Mouse (Mus musculus) ovary, postnatal 14 days (tissue): ENCODE measurements around the gene Sytl2.
A peak's percentile ranks its signal among the peaks of the same experiment; 100 is the strongest.

ENCODE experiments used
- DNase-seq: peaks from one replicate; pipeline ENCODE4 v3.0.0; 2022; ENCODE audit warnings: low spot score

Gene Sytl2

DNA sequence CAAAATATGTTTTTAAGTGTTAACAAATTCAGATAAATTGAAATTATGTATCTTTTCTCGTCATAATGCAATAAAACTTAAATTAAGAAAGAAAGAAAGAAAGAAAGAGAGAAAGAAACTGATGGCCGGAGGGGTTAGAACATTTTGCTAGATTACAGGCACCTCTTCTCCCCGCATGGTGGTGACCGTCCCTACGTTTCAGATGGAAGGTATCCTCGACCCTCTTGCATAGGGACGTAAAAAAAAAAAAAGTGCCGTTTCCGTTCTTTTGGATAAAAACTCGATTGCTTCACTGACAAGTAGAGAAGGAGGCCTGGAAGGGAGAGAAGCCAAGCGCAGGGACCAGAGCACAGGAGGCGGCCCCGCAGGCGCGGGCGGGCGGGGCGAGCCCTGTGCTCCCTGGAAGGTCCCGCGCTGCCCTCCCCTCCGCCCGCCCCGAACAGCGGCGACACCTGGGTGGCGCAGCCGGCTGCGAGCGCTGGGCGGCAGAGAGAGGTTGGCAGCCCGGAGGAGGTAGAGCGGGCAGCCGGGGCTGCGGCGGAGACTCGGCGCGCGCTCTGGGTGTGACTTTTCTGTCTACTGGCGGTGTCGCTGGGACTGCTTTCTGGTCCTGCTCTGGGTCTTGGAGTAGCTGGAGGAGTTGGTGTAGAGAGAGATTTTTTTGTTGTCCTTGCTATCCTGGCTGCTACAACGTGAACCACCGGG is at the start of gene Sytl2:
Gene Sytl2, plus strand, starts transcription at position 311 of the 705 bp plus-strand sequence.
- peak; percentile 18 for DNase-seq

GRCm38 (mm10) chr7:90252946-90253345 is 49.1 kb upstream of the Sytl2 start:
- no peak for DNase-seq

GRCm38 (mm10) chr7:90258701-90259100 is 43.4 kb upstream of the Sytl2 start:
- DNase-seq: no peak

DNA sequence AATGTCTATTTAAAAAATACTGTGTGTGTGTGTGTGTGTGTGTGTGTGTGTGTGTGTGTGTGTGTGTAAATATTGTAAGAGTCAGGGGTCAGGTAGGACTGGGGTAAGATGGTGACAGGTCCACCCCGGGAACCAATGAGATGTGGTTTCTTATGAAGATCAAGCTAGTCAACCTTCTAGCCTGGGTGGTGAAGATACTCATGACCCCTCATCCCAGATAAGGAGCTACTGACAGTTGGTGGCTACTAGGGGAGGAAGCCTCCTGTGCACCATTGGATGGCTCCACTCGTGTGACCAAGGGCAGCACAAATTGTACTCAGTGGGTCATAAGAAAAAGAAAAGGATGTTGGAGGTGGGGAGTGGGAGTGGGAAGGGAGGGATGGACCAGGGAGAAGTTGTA is 42.2 kb upstream of the Sytl2 start:
- DNase-seq: no peak

- no peak for DNase-seq
Observed at GRCm38 (mm10) chr7:90261902-90262599, 40.0 kb upstream of the Sytl2 start.

DNA sequence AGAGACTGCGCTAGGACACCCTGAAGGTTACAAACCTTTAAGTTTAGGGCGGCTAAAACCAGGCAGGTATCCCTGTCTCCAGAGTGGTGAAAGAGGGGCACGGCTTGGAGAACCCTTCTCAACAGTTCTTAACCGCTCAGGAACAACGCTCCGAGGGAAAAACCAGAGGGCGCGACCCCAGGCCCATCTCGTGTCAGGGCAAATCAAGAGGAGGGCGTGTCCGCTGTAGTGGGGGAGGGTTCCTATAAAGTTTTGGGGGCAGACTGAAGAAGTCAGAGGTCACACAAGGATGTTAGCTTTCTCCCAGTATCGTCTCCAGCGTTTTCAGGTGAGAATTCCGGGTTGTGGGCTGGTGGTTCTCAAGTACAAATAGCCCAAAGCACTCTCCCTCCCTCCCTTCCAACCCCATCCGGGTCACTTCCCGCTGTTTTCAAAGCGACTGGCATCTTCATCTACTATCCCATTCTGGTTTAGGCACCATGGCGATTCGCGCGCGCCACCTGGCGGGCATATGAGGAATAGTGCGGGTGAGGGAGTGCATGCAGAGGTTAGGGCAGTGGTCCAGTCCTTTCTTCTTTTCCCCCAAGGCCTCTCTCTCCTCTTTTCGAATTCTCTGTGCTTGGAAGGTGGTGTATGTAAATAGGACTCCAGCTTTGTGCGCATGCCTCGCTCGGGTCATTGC is 36.6 kb upstream of the Sytl2 start, which contains the start of gene Ccdc83:
Gene Ccdc83, minus strand, starts transcription at position 489 of the 682 bp plus-strand sequence.
- peak; percentile 75 for DNase-seq

- no peak for DNase-seq
Observed at GRCm38 (mm10) chr7:90270141-90270540, 31.9 kb upstream of the Sytl2 start.

- DNase-seq: no peak
Observed at GRCm38 (mm10) chr7:90274561-90275100, 27.4 kb upstream of the Sytl2 start.

DNA sequence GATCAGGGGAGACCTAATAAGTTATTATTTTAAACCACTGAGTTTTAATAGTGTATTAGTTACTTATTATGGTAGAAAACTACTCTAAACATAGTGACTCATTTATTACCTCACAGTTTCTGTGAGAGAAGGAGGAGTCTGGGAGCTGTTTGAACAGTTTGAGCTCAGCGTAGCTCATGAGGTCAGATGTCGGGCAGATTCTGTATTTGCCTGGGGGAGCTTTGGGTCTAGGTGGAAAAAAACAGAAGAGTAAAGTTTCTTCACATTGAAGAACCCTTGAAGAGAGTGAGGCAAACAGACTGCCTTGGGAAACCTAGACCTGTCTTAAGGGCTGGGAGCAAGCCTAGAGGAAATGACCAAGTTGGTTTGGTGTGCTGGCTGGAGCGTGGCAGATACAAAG is 24.8 kb upstream of the Sytl2 start:
- no peak for DNase-seq

DNA sequence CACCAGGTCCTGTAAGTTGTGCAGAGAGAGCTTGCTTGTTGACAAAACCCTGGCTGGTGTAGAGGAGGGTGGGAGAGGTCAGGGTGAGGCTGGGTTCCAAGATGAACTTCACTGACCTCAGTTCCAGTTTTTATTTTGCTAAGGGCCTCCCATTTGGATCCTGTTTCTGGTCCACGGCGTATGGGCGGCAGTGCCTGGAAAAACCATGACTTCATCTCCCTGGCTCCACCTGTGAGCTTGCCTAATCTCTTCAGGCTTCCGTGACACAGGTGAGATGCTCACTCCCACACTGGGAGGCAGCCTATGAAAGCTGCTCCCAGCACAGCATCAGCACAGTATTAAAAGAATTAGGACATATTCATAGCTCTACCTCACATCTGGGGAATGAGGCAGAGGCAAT is 24.3 kb upstream of the Sytl2 start:
- DNase-seq: no peak

- no peak for DNase-seq
Observed at GRCm38 (mm10) chr7:90279136-90279535, 22.9 kb upstream of the Sytl2 start.

DNA sequence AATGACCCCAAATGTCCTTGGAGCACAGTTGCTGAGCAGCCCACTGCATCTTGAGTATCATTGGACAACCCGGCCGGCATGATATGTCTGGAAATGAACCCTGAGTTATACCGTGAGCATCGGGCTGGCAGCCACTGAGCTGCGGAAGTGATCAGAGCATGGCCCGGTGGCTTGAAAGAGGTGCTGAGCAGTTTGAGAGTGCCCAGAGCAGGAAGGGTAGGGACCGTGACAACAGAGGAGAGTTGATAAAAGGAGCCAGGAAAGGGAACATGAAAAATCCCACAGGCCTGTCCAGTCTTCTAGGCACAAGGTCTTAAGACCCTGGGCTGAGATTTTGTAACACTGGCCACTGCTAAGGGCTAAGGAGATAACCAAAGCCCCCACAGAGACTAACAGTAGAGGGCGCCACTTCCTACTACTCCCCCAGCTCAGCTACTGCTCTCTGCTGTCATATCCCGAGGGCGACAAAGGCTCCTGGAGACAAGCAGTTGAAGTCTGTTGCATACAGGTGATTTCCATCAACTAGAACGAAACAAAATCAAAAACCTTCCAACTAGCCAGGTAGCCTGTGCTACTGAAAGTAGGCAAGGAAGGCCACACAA is 21.7 kb upstream of the Sytl2 start:
- no peak for DNase-seq

DNA sequence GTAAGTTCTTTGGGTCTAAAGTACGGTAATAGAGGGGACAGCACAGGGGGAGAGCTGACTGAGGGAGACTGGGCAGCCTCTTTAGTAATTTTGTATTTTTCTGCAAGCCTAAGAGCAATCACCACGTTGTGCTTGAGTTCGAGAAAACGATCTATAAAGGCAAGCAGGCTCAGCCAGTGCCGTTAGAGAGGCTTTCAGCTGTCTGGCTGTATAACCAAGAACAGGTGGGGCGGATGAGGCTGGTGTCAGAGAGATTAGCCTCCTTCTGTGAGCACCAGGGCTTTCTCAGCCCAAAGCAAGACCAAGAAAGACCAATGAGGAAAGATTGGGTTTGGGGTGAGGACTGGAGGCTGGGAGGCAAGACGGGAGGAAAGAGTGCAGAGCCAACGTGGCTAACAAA is 21.2 kb upstream of the Sytl2 start:
- DNase-seq: no peak

- no peak for DNase-seq
Observed at GRCm38 (mm10) chr7:90281759-90282546, 20.1 kb upstream of the Sytl2 start.

GRCm38 (mm10) chr7:90282786-90283185 is 19.3 kb upstream of the Sytl2 start:
- DNase-seq: no peak

- no peak for DNase-seq
Observed at GRCm38 (mm10) chr7:90284793-90285192, 17.3 kb upstream of the Sytl2 start.

DNA sequence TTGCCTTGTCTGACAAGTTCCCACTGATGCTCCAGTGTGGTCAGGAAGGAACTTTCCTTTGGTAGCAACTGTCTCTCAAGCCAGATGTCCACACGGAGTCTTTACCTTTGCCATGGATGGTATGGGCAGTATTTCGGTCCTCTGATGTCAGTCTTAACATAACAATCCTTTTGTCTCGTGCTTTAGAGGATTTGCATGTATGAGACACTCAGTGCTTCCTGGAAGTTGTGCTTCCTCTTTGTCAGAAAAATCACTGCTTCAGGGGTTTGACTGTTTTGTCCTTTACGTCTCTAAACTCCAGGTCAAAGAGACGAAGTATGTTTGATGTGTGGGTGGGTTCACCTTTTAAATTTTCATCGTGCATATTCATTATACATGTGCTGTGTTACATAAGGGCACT is 10.2 kb upstream of the Sytl2 start:
- no peak for DNase-seq

DNA sequence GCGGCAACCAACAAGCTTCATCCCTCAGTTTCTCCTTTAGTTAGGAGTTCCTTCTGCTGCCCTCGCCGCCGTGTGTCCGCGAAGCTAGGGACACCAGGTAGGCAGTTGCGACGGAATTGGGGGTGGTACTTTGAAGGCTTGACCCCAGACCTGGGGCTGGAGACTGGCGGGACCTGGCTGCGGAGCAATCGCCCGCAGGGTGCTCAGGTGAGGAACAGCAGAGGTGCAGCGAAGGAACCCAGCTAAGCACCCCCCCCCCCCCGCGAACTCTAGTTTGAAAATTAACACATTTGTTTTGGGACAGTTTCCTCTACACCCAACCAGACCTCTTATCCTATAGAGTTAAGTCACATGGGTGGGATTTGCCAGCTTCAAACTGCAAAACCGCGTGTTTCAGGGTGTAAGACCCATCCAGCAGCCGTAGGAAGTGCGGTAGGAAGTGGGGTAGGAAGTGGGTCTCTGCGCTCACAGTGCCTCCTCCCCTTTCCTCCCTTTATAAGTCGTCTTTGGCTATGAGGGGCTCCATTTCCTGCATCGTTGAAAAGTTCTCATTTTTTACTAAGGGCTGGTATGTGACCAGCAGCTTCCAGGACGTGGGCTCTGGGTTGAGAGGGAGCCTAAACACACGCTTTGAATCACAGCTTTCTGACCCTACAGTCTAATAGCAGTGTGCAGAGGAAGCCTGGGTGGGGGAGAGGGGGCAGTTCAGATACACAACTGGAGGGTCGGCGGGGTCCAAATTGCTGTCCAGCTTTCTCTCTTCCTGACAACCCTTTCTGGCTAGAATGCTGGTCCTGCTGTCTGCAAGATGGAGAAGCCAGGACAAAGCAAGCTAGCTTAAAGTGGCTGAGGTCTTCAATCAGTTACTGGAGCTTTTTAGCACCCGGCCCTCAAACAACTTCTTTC is 848 bp downstream of the Sytl2 start:
- DNase-seq: no peak

DNA sequence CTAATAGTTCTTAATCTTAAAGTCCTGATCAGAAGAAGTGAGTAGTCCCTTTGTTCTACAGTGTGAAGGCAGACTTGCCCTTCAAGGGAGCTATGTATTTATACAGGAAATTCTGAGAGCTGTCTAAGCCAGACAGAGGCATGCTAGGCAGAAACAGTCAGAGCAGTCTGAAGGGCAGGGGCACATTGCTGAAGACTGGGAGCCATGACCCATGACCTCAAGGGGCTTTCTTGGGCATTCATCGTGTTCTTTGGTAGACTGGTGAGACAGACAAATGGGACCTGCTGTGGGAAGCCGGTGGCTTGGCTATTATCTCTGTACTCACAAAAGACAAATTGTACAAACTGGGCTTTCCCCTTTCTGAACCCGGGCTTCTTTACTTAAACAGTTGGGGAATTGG is 4.0 kb downstream of the Sytl2 start:
- DNase-seq: no peak

DNA sequence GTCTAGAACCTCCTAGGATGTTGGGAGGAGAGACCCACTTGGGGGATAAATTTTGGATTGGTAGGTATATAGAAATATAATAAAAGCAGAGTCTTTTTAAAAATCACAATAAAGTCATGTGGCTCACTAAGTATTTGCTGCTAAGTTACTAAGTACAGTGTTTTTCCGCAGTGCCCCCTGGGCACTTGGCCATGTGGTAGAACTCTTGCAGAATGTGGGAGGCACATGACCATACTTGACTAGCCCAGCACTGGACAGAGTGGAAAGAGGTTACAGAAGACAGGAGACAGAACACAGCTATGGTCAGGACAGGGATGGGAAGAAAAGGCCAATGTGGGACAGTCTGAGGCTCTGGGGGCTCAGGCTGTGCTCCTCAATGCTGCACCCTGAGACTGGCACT is 4.9 kb downstream of the Sytl2 start:
- no peak for DNase-seq

DNA sequence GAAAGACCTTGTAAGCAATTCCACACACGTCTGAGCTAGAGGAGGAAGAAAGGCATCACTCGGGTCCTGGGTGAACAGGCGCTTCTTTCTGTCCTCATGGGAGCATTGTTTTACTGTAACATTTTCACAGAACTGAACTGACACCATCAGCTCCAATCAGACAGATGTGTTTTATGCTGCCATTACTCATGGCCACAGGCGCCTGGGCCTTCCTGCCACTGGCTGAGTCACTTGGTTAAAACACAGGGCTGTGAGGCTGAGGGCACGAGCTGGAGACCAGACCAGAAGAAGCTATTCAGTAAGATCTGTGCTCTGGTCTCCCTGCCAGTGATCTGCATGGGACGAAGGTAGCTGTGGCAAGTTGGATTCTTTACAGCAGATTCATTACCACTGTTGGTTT is 6.0 kb downstream of the Sytl2 start:
- DNase-seq: no peak
